Comparison of ENCODE assay signal across 16 mouse cellular contexts in the genomic region with DNA sequence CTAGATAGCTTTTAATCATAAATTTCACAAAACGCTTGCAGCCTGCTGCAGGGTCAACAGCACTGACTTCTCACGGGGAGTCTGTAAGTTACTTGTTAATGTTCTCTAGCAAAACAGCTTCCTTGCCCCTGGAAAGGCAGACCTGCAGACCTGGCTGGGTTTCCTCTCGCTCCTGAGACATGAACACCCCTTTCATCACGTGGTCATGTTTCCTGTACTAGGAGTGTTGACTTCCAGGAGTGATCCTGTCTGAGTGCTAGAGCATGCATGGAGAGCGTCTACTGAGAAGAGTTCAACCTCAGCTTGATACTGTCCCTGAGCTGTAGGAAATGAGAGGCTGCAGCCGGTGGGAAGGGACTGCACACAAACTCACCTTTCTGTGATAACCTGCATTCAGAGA.
A peak's percentile ranks its signal among the peaks of the same experiment; 100 is the strongest.
DNase-seq lines count a peak whose midpoint lies in the region; ATAC-seq and TF ChIP-seq lines count a peak whose summit lies in the region.
"Had no signal": no experiment of that assay in that cellular context is flagged by ENCODE, and none has a peak within 500 bp of the region (broad histone marks: within the 10 kb centered on the region; RNA-seq: fewer than 3 reads in every experiment).

No protein-coding gene starts in this region.

- no peaks in the 10 kb centered on the region for H3K36me3 ChIP-seq in heart, embryonic 16.5 days (ENCODE audit: control insufficient read depth, insufficient read depth)
- H3K36me3 ChIP-seq in heart, embryonic 12.5 days = no peaks in the 10 kb centered on the region
- H3K36me3 ChIP-seq in kidney, embryonic 15.5 days = no peaks in the 10 kb centered on the region
- H3K36me3 ChIP-seq in forebrain, postnatal 0 days (ENCODE audit: insufficient read depth) = no peaks in the 10 kb centered on the region
- H3K36me3 ChIP-seq: heart, embryonic 15.5 days; liver, embryonic 12.5 days; midbrain, embryonic 12.5 days had no signal

- H3K9ac ChIP-seq in heart, embryonic 16.5 days (ENCODE audit: low read length) = no peak overlapping the region
- no peak overlapping the region for H3K9ac ChIP-seq in heart, embryonic 12.5 days
- H3K9ac ChIP-seq in kidney, embryonic 15.5 days = no peak overlapping the region
- no peak overlapping the region for H3K9ac ChIP-seq in forebrain, postnatal 0 days
- H3K9ac ChIP-seq: heart, embryonic 15.5 days; liver, embryonic 12.5 days; midbrain, embryonic 12.5 days had no signal

- WGBS in heart, embryonic 16.5 days = 27% methylated on average over 6 of the region's 6 CpGs
- 23% methylated on average over 6 of the region's 6 CpGs for WGBS in heart, embryonic 12.5 days
- WGBS in kidney, embryonic 15.5 days = 28% methylated on average over 6 of the region's 6 CpGs
- 79% methylated on average over 6 of the region's 6 CpGs for WGBS in forebrain, postnatal 0 days

- no peak for TF ChIP-seq CTCF in forebrain, postnatal 0 days (IDR thresholded peaks at IDR 0.05; ENCODE audit: low read depth)

- H3K27ac ChIP-seq in heart, embryonic 16.5 days (ENCODE audit: low read length) = no peak overlapping the region
- no peak overlapping the region for H3K27ac ChIP-seq in heart, embryonic 12.5 days (ENCODE audit: poor library complexity, severe bottlenecking)
- peak overlapping the region; percentile 60 for H3K27ac ChIP-seq in kidney, embryonic 15.5 days
- H3K27ac ChIP-seq in forebrain, postnatal 0 days (ENCODE audit: low read depth, low read length) = no peak overlapping the region
- H3K27ac ChIP-seq: heart, embryonic 15.5 days; liver, embryonic 12.5 days; midbrain, embryonic 12.5 days had no signal

- peak; percentile 36 for DNase-seq in lung, postnatal 36 days
- no peak for DNase-seq in lung, postnatal 10 days
- peak; percentile 24 for DNase-seq in yolk sac, embryonic 10.5 days (ENCODE audit: low spot score)
- DNase-seq in forebrain, postnatal 0 days = no peak
- no peak for DNase-seq in thymus, postnatal 36 days
- DNase-seq: B cell, adult 2 months; cerebellum, postnatal 10 days; gastrocnemius, postnatal 14 days; right cerebral cortex, postnatal 14 days had no signal

- no peak overlapping the region for H3K4me3 ChIP-seq in heart, embryonic 16.5 days (ENCODE audit: low read length)
- no peak overlapping the region for H3K4me3 ChIP-seq in heart, embryonic 12.5 days
- H3K4me3 ChIP-seq in kidney, embryonic 15.5 days (replicated peaks) = no peak overlapping the region
- H3K4me3 ChIP-seq in forebrain, postnatal 0 days (ENCODE audit: low read depth, low read length) = no peak overlapping the region
- H3K4me3 ChIP-seq: heart, embryonic 15.5 days; liver, embryonic 12.5 days; midbrain, embryonic 12.5 days had no signal

- peaks cover 17% of the 10 kb centered on the region for H3K4me1 ChIP-seq in heart, embryonic 16.5 days (ENCODE audit: control insufficient read depth, insufficient read depth, low read length)
- peaks cover 48% of the 10 kb centered on the region for H3K4me1 ChIP-seq in heart, embryonic 12.5 days (replicated peaks)
- peaks cover 32% of the 10 kb centered on the region for H3K4me1 ChIP-seq in kidney, embryonic 15.5 days
- peaks cover 11% of the 10 kb centered on the region; the same call in 1 of the 2 replicates for H3K4me1 ChIP-seq in forebrain, postnatal 0 days (ENCODE audit: insufficient read depth)

- no peak overlapping the region for H3K4me2 ChIP-seq in heart, embryonic 16.5 days (ENCODE audit: low read depth, low read length)
- no peak overlapping the region for H3K4me2 ChIP-seq in heart, embryonic 12.5 days
- no peak overlapping the region for H3K4me2 ChIP-seq in kidney, embryonic 15.5 days
- H3K4me2 ChIP-seq in forebrain, postnatal 0 days (ENCODE audit: low read depth) = no peak overlapping the region
- H3K4me2 ChIP-seq: heart, embryonic 15.5 days; liver, embryonic 12.5 days; midbrain, embryonic 12.5 days had no signal

- no peaks in the 10 kb centered on the region for H3K27me3 ChIP-seq in heart, embryonic 16.5 days (ENCODE audit: control insufficient read depth, insufficient read depth, low read length)
- H3K27me3 ChIP-seq in heart, embryonic 12.5 days (replicated peaks) = no peaks in the 10 kb centered on the region
- no peaks in the 10 kb centered on the region for H3K27me3 ChIP-seq in kidney, embryonic 15.5 days
- no peaks in the 10 kb centered on the region for H3K27me3 ChIP-seq in forebrain, postnatal 0 days (ENCODE audit: insufficient read depth, low read length)
- H3K27me3 ChIP-seq: heart, embryonic 15.5 days; liver, embryonic 12.5 days; midbrain, embryonic 12.5 days; Patski had no signal

- ATAC-seq in heart, embryonic 16.5 days (replicated peaks; ENCODE audit: extremely low read depth, insufficient read depth, low FRiP score) = peak; percentile 60; the same call in 1 of the 2 replicates
- no peak for ATAC-seq in heart, embryonic 12.5 days (ENCODE audit: insufficient number of reproducible peaks, low FRiP score)
- no peak for ATAC-seq in kidney, embryonic 15.5 days (replicated peaks; ENCODE audit: low FRiP score)
- ATAC-seq in forebrain, postnatal 0 days = no peak
- ATAC-seq: liver, embryonic 12.5 days; Patski had no signal

- H3K9me3 ChIP-seq in heart, embryonic 16.5 days (replicated peaks; ENCODE audit: control insufficient read depth, low read length) = no peaks in the 10 kb centered on the region
- H3K9me3 ChIP-seq in heart, embryonic 12.5 days (replicated peaks) = no peaks in the 10 kb centered on the region
- H3K9me3 ChIP-seq in kidney, embryonic 15.5 days (replicated peaks) = no peaks in the 10 kb centered on the region
- H3K9me3 ChIP-seq in forebrain, postnatal 0 days (ENCODE audit: low read length) = no peaks in the 10 kb centered on the region
- H3K9me3 ChIP-seq: heart, embryonic 15.5 days; liver, embryonic 12.5 days; midbrain, embryonic 12.5 days had no signal

Comparison
In these comparisons a context has a peak if more than half of its experiments do, and no peak if none do; other contexts are left out.
1. DNase-seq: peak in lung, postnatal 36 days (single experiment) and yolk sac, embryonic 10.5 days (single experiment); none in lung, postnatal 10 days (single experiment), forebrain, postnatal 0 days (single experiment) and thymus, postnatal 36 days (0 of 2).